Mouse (Mus musculus) erythroblast, adult 5-6 weeks (primary cell): ENCODE data around the gene Dhfr. TPM values are rescaled to one million over a fixed set of nuclear protein-coding genes. Genes with fewer than 3 reads are reported as not detected.
"Not testable (repeated sequence)": the region's sequence is repeated elsewhere in the genome, so short reads cannot be mapped to it uniquely, and the experiment has no call there.

Experiments
- ATAC-seq: replicated peaks from 2 replicates; pipeline ENCODE4 v1.8.0; 2016; ENCODE audit warnings: moderate number of reproducible peaks, mild to moderate bottlenecking, moderate TSS enrichment, inconsistent platforms; ENCODE audit not compliant: poor library complexity, low FRiP score, severe bottlenecking
- total RNA-seq, 2 experiments: library from RNA; stranded (forward) in 1 of 2; stranded (reverse) in 1 of 2; fragments of 150-400 nt in 1 of 2; fragments of 200-764, 138-1000 nt in 1 of 2; gene quantifications; 2 replicates each; pipeline versions ENCODE4 v1.2.3 to v1.2.4; 2015 to 2017; ENCODE audit warnings: low replicate concordance in 2 of 2

Dhfr gene
- total RNA-seq, 2 experiments from 2014 or later = 6.1 to 7.1 TPM

DNA sequence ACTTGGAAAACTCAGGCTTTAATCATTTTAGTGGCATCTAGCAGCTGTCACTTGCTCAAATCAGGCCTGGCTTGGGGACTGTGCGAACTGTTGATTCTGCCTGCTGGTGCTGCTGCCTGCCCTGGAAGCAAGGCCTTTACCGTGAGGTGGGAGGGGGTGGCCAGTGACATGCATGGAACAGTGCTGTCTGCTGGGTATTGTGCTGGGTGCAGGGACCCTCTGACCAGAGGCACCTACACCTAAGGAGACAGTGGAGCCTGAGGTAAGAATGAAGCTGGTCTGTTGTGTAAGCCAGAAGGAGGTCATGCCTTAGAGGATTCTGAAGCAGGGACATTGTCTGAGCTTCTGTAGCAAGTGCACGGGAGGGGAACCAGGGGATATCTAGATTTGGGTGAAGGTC is 16.3 kb downstream of the Dhfr start:
- ATAC-seq = no peak

DNA sequence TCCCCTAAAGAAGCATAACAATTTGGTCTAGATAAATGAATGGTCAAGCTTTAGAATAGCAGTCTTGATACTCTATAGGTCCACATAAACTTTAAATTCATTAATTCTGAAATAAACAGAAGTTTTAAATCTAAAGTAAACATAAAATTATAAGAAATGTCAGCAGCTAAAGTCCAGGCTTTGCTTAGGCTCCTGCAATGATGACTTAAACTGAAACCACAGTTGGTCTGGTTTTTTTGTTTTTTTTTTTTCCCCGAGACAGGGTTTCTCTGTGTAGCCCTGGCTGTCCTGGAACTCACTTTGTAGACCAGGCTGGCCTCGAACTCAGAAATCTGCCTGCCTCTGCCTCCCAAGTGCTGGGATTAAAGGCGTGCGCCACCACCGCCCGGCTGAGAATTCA is 16.9 kb downstream of the Dhfr start:
- not testable (repeated sequence) for ATAC-seq

DNA sequence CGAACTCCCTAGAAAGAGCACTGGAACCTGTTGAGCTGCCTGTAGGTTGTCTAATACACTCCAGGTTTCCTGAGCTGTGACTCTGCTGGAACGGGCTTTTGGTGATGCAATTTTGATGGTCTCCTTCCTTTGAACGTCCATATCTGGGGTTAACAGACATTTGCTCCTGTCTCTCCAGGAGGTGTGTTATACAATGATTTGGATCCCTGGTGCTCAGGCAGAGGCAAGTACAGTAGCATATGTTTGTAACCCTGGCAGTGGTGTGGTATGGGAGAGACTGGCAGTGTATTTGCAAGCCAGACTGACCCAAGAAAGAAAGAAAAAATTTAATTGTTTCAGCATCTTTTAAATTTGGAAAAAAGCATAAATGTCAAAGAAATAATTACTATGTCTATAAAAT is 32.8 kb downstream of the Dhfr start:
- no peak for ATAC-seq

DNA sequence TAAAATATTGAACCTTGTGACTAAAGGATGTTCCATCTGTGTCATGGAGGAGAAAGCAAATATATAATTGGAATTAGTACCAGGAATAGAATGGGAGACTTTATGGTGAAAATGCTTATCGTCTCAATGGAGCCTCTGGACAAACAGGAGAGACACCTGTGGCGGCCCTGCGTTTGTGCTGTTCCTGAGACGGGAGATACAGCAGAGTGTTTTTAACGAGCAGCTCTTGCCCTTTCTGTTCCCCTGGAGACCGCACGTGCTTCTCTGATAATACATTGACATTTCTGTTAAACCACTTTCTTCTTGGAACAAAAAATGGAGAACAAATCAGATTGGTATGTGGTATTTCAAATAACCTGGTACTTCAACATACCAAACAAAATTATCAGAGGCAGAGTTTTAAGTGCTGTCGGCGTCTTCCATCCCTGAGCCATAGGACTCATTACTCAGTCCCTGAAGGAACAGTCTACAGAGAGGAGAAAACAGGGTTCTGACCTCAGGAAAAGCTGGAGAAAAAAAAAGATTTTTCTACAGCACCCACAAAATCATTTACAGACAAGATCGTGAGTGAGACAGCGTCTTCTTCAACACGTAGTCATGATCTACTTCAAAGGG is 38.6 kb downstream of the Dhfr start:
- ATAC-seq = no peak

DNA sequence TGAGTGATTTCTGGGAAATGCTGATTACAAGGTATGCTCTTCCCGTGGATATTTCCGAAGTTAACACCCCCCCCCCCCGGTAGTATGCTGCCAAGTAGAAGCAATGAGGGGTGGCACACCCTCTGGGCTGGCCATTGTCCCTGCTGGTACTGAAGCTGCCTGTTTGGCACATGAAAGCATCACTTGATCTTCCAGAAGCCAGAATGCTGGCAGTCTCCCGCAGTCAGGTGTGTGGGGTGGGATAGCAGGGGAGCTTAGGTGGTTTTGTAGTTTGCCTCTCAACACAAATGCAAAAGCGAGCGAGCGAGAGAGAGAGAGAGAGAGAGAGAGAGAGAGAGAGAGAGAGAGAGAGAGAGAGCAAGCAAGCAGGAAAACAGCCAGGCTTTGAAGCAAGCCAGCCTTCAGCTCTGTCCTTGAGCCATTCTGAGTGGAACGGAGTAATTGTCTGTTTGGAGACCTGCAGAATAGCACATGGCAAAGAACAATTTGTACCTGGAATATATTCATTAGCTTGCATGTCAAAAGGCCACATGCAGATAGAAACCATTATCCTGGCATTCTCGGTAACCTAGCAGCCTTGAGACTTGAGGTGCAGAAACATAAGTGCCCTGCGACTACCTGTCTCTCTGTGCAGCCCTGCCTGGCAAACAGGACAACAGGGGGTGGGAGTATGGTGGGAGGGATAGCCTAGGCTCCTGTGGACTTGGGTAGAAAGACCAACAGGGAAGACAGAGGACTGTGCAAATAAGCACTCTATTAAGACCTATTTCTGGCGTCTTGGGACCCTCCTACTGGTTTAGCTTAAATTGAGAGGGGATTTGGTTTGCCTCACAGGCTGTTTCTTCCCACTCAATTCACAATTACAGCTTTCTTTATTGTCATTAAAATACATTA is 44.2 kb downstream of the Dhfr start:
- ATAC-seq = no peak

DNA sequence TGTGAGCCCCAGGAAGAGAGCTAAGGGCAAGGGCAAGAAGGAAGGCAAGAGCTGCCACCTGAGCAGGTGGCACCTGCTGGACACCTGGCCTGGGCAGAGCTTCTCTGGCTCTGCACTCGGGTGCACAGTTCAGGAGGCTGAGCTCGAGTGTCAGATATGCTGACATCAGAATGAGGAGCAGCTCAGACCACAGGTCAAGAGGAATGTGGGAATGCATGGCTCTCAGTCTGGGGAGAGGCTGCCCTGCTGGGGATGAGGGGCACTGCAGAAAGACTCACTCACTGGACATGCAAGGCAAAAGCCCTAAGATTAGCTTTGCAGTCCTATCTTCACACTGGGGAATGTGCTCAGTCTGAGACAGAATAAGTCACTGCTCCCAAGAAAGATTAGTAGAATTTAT is 47.5 kb downstream of the Dhfr start:
- ATAC-seq = no peak

DNA sequence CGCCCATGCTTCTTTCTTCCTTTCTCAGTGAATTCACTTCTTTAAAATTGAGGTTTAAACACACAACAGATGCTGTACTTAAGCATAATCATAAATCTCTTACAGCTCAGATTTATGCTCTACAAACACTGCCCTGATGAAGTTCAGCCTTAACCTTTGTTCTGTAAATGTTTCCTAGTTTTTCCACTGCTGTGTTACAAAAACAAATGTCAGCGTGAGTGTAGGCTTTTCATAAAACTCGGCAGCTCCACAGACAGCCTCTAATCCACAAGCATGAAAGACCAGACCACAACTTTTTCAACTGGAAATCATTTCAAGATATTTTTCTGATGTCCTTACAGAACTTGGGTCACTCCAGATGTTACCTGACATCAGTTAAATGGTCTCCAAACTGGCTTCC is 49.0 kb downstream of the Dhfr start:
- ATAC-seq = no peak

DNA sequence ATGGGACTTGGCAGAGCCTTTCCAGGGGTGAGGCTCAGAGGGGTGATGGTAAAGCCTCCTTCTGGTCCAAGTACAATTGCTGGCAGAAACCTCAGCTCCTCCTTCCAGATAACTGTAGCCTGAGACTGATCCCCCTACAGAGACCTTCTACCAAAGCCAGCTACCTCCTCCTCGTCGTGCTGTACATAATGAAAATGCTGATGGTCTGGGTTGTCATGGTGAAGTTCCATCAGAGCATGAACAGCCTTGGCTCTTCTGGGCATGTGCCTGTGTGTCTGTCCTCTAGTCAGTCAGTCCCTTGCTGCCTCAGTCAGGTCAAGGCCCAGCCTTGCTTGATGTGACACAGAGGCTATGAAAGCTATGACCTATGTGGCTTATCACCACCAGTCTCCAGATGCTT is 56.0 kb downstream of the Dhfr start:
- no peak for ATAC-seq

DNA sequence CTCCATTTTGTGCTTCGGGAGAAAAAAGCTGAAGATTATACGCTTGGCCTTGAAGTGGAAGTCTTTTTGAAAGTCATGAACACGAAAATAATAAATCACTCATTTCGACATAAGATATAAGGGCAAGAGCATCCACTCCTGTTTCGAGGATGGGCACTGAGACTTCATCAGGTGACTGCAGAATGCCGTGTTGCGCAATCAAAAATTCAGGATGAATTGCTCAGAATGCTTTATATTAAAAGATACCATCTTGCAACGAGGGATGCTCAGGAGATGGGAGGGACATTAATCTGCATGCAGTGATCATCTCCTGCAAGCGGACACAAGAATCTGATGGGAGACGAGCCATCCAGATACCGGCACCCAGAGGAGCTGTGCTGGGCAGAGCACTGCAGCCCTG is 65.1 kb downstream of the Dhfr start:
- ATAC-seq = no peak

DNA sequence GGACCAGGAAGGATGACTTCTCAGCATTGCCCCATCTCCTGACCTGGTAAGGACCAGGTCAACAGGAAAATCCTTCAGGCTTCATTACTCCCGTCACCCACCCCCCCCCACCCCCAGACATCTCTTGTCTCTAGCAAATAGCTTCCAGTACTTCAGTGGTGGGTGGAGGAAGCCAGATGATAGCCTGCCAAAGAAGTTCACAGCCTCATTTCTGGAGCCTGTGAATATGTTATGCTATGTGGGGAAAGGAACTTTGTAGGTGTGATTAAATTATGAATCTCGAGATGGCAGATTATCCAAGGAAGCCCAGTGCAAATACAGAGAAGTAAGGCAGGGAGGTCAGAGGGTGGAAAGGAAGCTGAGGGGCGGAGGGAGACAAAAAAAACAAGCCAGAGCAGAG is 69.2 kb downstream of the Dhfr start:
- ATAC-seq = no peak

DNA sequence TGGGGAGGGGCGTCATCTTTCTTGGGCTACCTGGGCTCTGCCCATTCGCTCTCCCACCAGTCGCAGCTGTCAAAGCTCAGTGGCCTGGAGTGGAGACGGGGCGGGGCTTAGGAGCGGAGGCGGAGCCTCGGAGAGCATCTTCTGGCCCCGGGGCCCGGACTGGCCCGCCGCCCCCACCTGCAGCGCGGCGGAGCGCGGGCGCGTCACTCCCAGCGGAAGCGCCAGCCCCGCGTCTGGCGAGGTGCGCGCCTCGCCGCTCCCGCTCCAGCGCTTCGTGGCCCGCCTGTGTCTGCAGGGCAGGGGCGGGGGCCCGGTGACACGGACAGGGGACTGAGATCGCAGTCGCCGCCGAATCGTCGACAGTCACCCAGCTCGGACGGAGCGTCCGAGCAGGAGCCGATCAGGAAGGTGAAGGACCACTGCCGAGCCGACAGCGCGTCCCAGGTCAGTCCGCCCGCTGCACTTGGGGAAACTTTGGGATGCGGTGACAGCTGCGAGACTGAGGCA is 71.3 kb downstream of the Dhfr start, which contains the start of gene Ankrd34b:
Gene Ankrd34b (plus strand): TSS at position 139 of the 507 bp plus-strand sequence.
- no peak; the same call in 1 of the 2 replicates for ATAC-seq

DNA sequence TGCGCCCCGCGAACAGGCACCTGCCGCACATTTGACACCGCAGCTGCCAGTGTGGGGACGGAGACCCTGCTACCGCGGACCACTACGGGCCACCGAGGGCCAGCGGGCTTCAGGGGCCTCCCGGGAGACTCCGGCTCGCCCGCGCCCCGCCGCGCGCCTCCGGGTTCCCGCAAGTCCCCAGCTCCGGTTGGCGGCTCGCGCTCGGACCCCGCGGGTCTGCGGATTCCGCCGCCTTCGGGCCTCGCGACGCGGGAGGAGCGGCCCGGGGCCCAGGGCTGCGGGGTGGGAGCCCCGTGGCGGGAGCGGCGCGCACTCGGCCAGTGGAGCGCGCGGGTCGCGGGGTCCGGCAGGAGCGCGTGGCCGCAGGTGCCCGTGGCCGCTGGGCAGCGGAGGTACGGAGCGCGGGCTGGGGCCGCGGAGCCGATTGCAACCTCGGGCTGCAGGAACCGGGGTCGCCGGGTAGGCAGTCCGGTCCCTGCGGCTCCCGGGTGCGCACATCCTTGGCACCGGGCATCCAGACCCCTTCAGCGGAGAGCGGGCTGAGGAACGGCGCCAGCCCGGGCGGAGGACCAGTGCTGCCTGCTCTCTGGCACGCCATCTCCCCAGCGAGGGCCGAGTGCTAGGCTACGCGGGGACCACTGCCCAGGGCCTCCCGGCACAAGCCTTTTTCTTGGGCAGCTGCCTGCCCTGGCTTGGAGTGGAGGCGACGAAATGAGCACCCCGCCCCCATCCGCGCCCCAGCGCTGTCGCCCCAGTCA is 71.9 kb downstream of the Dhfr start:
- no peak for ATAC-seq

DNA sequence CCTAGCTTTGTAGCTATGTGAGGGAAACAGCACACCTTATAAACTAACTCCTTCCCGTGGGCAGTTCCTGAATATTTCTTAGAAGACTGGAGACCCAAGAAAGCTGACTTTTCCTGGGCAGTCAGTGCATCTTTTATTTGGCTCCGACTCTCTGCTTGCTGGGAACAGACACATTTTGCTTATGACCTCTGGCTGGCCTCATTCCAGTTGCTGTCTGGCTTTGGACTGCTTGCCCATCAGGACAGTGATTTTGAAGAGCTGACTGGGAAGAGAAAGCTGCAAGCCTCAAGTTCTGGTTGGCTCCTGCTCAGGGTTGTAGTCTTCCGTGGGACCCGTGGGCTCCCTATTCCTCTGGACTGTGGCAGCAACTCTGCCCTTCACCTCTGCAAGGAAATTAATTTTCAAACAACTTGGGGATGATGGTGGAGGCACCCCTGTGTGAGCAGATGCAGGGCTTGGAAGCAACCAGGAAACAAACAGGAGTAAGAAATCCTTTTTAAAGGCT is 72.9 kb downstream of the Dhfr start:
- no peak for ATAC-seq

Other genes starting within 250 kb of the Dhfr start
- gene Rasgrf2, start 223.1 kb upstream of the Dhfr start, total RNA-seq (2015; ENCODE audit: low replicate concordance) = 1.3 TPM in 1 of 2 replicates, not detected in the other
- not detected in 2 replicates for gene Rasgrf2, start 223.1 kb upstream of the Dhfr start, total RNA-seq (2017; ENCODE audit: low replicate concordance)
- not detected in 2 replicates for gene Gm20379, start 48.7 kb upstream of the Dhfr start, total RNA-seq (2015; ENCODE audit: low replicate concordance)
- not detected in 2 replicates for gene Gm20379, start 48.7 kb upstream of the Dhfr start, total RNA-seq (2017; ENCODE audit: low replicate concordance)
- gene Msh3, start 277 bp downstream of the Dhfr start, total RNA-seq (2015; ENCODE audit: low replicate concordance) = 8.5 and 11.3 TPM in 2 replicates
- 12.7 and 19.8 TPM in 2 replicates for gene Msh3, start 277 bp downstream of the Dhfr start, total RNA-seq (2017; ENCODE audit: low replicate concordance)
- not detected in 2 replicates for gene Ankrd34b, start 71.2 kb downstream of the Dhfr start, total RNA-seq (2015; ENCODE audit: low replicate concordance)
- gene Ankrd34b, start 71.2 kb downstream of the Dhfr start, total RNA-seq (2017; ENCODE audit: low replicate concordance) = not detected in 2 replicates
- gene Fam151b, start 129.3 kb downstream of the Dhfr start, total RNA-seq (2015; ENCODE audit: low replicate concordance) = 2.5 TPM in 1 of 2 replicates, not detected in the other
- 0.85 and 4.2 TPM in 2 replicates for gene Fam151b, start 129.3 kb downstream of the Dhfr start, total RNA-seq (2017; ENCODE audit: low replicate concordance)
- 0.96 and 5.0 TPM in 2 replicates for gene Zfyve16, start 176.1 kb downstream of the Dhfr start, total RNA-seq (2015; ENCODE audit: low replicate concordance)
- 3.2 and 4.6 TPM in 2 replicates for gene Zfyve16, start 176.1 kb downstream of the Dhfr start, total RNA-seq (2017; ENCODE audit: low replicate concordance)
- gene Spz1, start 221.4 kb downstream of the Dhfr start, total RNA-seq (2015; ENCODE audit: low replicate concordance) = not detected in 2 replicates
- not detected in 2 replicates for gene Spz1, start 221.4 kb downstream of the Dhfr start, total RNA-seq (2017; ENCODE audit: low replicate concordance)